In the genomic region with DNA sequence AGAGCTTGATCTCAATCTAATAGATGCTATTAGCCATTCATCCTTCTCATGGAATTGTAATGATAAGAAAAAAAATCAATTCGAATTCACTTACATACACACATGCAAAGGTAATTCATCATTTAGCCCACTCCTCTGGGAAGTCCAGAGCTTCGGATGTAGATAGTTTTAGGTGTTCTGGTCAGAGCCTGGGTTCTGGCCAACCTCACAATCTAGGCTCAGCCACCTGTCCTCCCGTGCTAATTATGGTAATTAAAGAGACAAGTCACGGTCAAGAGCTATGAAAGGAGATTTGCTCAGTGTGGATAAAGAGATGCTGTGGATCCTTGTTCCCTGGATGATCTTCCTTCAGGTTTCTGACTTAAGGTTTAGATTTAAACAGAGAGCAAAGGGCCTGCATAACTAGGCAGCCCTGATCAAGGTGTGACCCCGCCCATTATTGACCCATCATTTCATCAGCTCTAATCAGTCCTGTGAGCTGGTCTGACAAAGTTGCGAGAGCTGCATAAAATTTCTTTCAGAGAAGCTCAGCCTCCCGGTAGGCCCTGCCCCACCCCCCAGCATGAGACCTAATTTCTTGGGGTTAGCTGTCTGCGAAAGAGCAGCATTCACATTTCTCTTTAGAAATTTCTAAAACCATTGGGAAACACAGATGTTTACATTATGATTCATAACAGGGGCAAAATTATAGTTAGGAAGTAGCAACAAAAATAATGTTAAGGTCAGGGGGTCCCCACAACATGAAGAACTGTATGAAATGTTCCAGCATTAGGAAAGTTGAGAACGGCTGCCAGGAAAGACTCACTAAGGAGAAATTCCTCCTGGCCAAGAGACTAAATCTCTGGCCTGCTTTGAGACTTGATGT, we compare ENCODE assay signal across 10 mouse cellular contexts.
A peak's percentile ranks its signal among the peaks of the same experiment; 100 is the strongest.
DNase-seq lines count a peak whose midpoint lies in the region; ATAC-seq and TF ChIP-seq lines count a peak whose summit lies in the region.
"Had no signal": no experiment of that assay in that cellular context is flagged by ENCODE, and none has a peak within 500 bp of the region (broad histone marks: within the 10 kb centered on the region; RNA-seq: fewer than 3 reads in every experiment).

No protein-coding gene starts in this region.

- no peak overlapping the region for H3K9ac ChIP-seq in lung, postnatal 0 days (replicated peaks; ENCODE audit: low read depth)
- H3K9ac ChIP-seq in hindbrain, embryonic 13.5 days: no peak overlapping the region
- no peak overlapping the region for H3K9ac ChIP-seq in neural tube, embryonic 15.5 days (replicated peaks)
- H3K9ac ChIP-seq in kidney, embryonic 16.5 days (replicated peaks; ENCODE audit: low read length): no peak overlapping the region

- H3K27me3 ChIP-seq in lung, postnatal 0 days (replicated peaks; ENCODE audit: insufficient read depth, low read length): no peaks in the 10 kb centered on the region
- H3K27me3 ChIP-seq in hindbrain, embryonic 13.5 days: peaks cover 4% of the 10 kb centered on the region; the same call in 1 of the 2 replicates
- H3K27me3 ChIP-seq in neural tube, embryonic 15.5 days (replicated peaks): no peaks in the 10 kb centered on the region
- H3K27me3 ChIP-seq in kidney, embryonic 16.5 days (ENCODE audit: insufficient read depth, low read length): no peaks in the 10 kb centered on the region
- H3K27me3 ChIP-seq: megakaryocyte, embryonic 14.5 days had no signal

- peak; percentile 43; the same call in 1 of the 2 replicates for ATAC-seq in cerebellum, adult (ENCODE audit: insufficient number of reproducible peaks, low FRiP score, low TSS enrichment)
- ATAC-seq in lung, postnatal 0 days: peak; percentile 58
- 0 out of 2 replicates have a peak, but pooled peaks have one; percentile 9 for ATAC-seq in hindbrain, embryonic 13.5 days (ENCODE audit: low FRiP score)
- no peak for ATAC-seq in neural tube, embryonic 15.5 days (ENCODE audit: low FRiP score)
- no peak for ATAC-seq in kidney, embryonic 16.5 days (ENCODE audit: low FRiP score, low TSS enrichment)

- H3K4me3 ChIP-seq in lung, postnatal 0 days (ENCODE audit: low read depth, low read length): no peak overlapping the region
- H3K4me3 ChIP-seq in hindbrain, embryonic 13.5 days: no peak overlapping the region
- no peak overlapping the region for H3K4me3 ChIP-seq in neural tube, embryonic 15.5 days (replicated peaks)
- H3K4me3 ChIP-seq in kidney, embryonic 16.5 days (ENCODE audit: low read length): no peak overlapping the region
- H3K4me3 ChIP-seq: megakaryocyte, embryonic 14.5 days had no signal

- no peaks in the 10 kb centered on the region for H3K36me3 ChIP-seq in lung, postnatal 0 days (ENCODE audit: insufficient read depth, low read length)
- no peaks in the 10 kb centered on the region for H3K36me3 ChIP-seq in hindbrain, embryonic 13.5 days
- no peaks in the 10 kb centered on the region for H3K36me3 ChIP-seq in neural tube, embryonic 15.5 days
- H3K36me3 ChIP-seq in kidney, embryonic 16.5 days (ENCODE audit: insufficient read depth, low read length): no peaks in the 10 kb centered on the region

- H3K4me2 ChIP-seq in lung, postnatal 0 days (replicated peaks; ENCODE audit: low read depth, low read length): no peak overlapping the region
- peak overlapping the region; percentile 55 for H3K4me2 ChIP-seq in hindbrain, embryonic 13.5 days
- peak overlapping the region; percentile 65 for H3K4me2 ChIP-seq in neural tube, embryonic 15.5 days
- no peak overlapping the region for H3K4me2 ChIP-seq in kidney, embryonic 16.5 days (replicated peaks; ENCODE audit: low read depth, low read length)

- no peak overlapping the region for H3K27ac ChIP-seq in lung, postnatal 0 days (ENCODE audit: low read length)
- peak overlapping the region; percentile 66; the same call in 1 of the 2 replicates for H3K27ac ChIP-seq in hindbrain, embryonic 13.5 days
- peak overlapping the region; percentile 77 for H3K27ac ChIP-seq in neural tube, embryonic 15.5 days (replicated peaks)
- H3K27ac ChIP-seq in kidney, embryonic 16.5 days (ENCODE audit: low read length): no peak overlapping the region

- peak; percentile 82 for TF ChIP-seq EP300 in lung, postnatal 0 days (IDR thresholded peaks at IDR 0.05)

- no peak for TF ChIP-seq CTCF in lung, postnatal 0 days (IDR thresholded peaks at IDR 0.05)

- peaks cover 2% of the 10 kb centered on the region; the same call in 1 of the 2 replicates for H3K4me1 ChIP-seq in lung, postnatal 0 days (ENCODE audit: insufficient read depth, low read depth, low read length)
- H3K4me1 ChIP-seq in hindbrain, embryonic 13.5 days (replicated peaks): peaks cover 19% of the 10 kb centered on the region
- H3K4me1 ChIP-seq in neural tube, embryonic 15.5 days: peaks cover 20% of the 10 kb centered on the region
- peaks cover 17% of the 10 kb centered on the region for H3K4me1 ChIP-seq in kidney, embryonic 16.5 days (ENCODE audit: insufficient read depth, low read length)
- H3K4me1 ChIP-seq: megakaryocyte, embryonic 14.5 days had no signal

- no peak for DNase-seq in cerebellum, adult 11 months
- DNase-seq in lung, postnatal 0 days (ENCODE audit: low spot score): peak; percentile 86
- no peak for DNase-seq in lung, postnatal 36 days
- no peak for DNase-seq in heart, postnatal 4 days
- DNase-seq: kidney, adult 11 months had no signal

- whole genome bisulfite sequencing in lung, postnatal 0 days: 68% methylated on average over 9 of the region's 9 CpGs
- 51% methylated on average over 9 of the region's 9 CpGs for WGBS in hindbrain, embryonic 13.5 days
- 43% methylated on average over 9 of the region's 9 CpGs for WGBS in neural tube, embryonic 15.5 days
- 50% methylated on average over 9 of the region's 9 CpGs for WGBS in kidney, embryonic 16.5 days

- H3K9me3 ChIP-seq in lung, postnatal 0 days (ENCODE audit: low read length): no peaks in the 10 kb centered on the region
- H3K9me3 ChIP-seq in hindbrain, embryonic 13.5 days: no peaks in the 10 kb centered on the region
- H3K9me3 ChIP-seq in neural tube, embryonic 15.5 days (replicated peaks): no peaks in the 10 kb centered on the region
- no peaks in the 10 kb centered on the region for H3K9me3 ChIP-seq in kidney, embryonic 16.5 days (ENCODE audit: low read length)

Comparison
In these comparisons a context has a peak if more than half of its experiments do, and no peak if none do; other contexts are left out.
1. ATAC-seq: peak in cerebellum, adult (single experiment), lung, postnatal 0 days (single experiment) and hindbrain, embryonic 13.5 days (single experiment); none in neural tube, embryonic 15.5 days (single experiment) and kidney, embryonic 16.5 days (single experiment).
2. H3K27ac ChIP-seq: peak in hindbrain, embryonic 13.5 days (single experiment) and neural tube, embryonic 15.5 days (single experiment); none in lung, postnatal 0 days (single experiment) and kidney, embryonic 16.5 days (single experiment).
3. H3K4me2 ChIP-seq: peak in hindbrain, embryonic 13.5 days (single experiment) and neural tube, embryonic 15.5 days (single experiment); none in lung, postnatal 0 days (single experiment) and kidney, embryonic 16.5 days (single experiment).